Mouse (Mus musculus): ENCODE measurements around the gene Itga7.

The Itga7 gene

GRCm38 (mm10) chr10:128995796-128996195 is 62.2 kb downstream of the Itga7 start:
- no peak for DNase-seq

- DNase-seq, result no peak
Measured at GRCm38 (mm10) chr10:128996523-128997040, 63.0 kb downstream of the Itga7 start.

GRCm38 (mm10) chr10:129004032-129004920 is 70.7 kb downstream of the Itga7 start:
- DNase-seq, result no peak

All from right cerebral cortex, postnatal 14 days (tissue).